Mouse (Mus musculus) kidney, adult 2 months (tissue): ENCODE data around the gene Cdc7. TPM values are rescaled to one million over a fixed set of nuclear protein-coding genes. Genes with fewer than 3 reads are reported as not detected.
A peak's percentile ranks its signal among the peaks of the same experiment; 100 is the strongest.

ENCODE experiments used
- DNase-seq: peaks from one replicate; pipeline ENCODE4 v3.0.0; 2021
- H3K27ac ChIP-seq: fragments of 200-500 bp; 2 replicates; pipeline ENCODE4 v1.5.1; 2012; ENCODE audit warnings: low read depth, low read length, control low read depth, inconsistent platforms; ENCODE audit not compliant: insufficient read depth
- H3K27me3 ChIP-seq: fragments of 200-500 bp; replicated peaks from 2 replicates; pipeline ENCODE4 v1.6.1; 2012; ENCODE audit warnings: mild to moderate bottlenecking, moderate library complexity, low read length, inconsistent platforms; ENCODE audit not compliant: control insufficient read depth, insufficient read depth
- H3K36me3 ChIP-seq: fragments of 200-500 bp; 2 replicates; pipeline ENCODE4 v1.6.1; 2012; ENCODE audit warnings: mild to moderate bottlenecking, moderate library complexity, low read length, inconsistent platforms; ENCODE audit not compliant: control insufficient read depth, insufficient read depth
- H3K4me1 ChIP-seq: fragments of 200-500 bp; 2 replicates; pipeline ENCODE4 v1.6.1; 2011; ENCODE audit warnings: low read length; ENCODE audit not compliant: control insufficient read depth, insufficient read depth
- H3K4me3 ChIP-seq: fragments of 200-500 bp; 2 replicates; pipeline ENCODE4 v1.5.1; 2011; ENCODE audit warnings: mild to moderate bottlenecking, low read depth, low read length, control low read depth; ENCODE audit not compliant: insufficient read depth
- CTCF ChIP-seq: fragments of 200-500 bp; conservative IDR thresholded peaks from 2 replicates; pipeline ENCODE4 v1.5.1; 2011; ENCODE audit warnings: low read depth, mild to moderate bottlenecking, control low read depth, low read length, moderate library complexity, mixed read lengths; ENCODE audit not compliant: insufficient read depth, insufficient read length
- POLR2A ChIP-seq: fragments of 200-500 bp; IDR thresholded peaks from one replicate; pipeline ENCODE4 v1.6.1; 2011; ENCODE audit warnings: low read depth, low read length, control low read depth
- WGBS: fragments of 180-500 bp; shearing (Covaris S2); methylation state at CpG from one replicate; pipeline ENCODE4 v1.1.7; 2018; 5-methylcytosine and 5-hydroxymethylcytosine counted together
- polyA plus RNA-seq: library from polyadenylated mRNA; depleted of rRNA; stranded (reverse); fragments of >200 nt; gene quantifications from 2 replicates; pipeline ENCODE4 v1.2.3, GENCODE M21; 2012

Cdc7 gene
- polyA plus RNA-seq, 1 experiment = 1.2 TPM

GRCm38 (mm10) chr5:106991300-106991929 is 27.3 kb downstream of the Cdc7 start:
- 70% methylated on average over 8 of the region's 8 CpGs for WGBS

DNA sequence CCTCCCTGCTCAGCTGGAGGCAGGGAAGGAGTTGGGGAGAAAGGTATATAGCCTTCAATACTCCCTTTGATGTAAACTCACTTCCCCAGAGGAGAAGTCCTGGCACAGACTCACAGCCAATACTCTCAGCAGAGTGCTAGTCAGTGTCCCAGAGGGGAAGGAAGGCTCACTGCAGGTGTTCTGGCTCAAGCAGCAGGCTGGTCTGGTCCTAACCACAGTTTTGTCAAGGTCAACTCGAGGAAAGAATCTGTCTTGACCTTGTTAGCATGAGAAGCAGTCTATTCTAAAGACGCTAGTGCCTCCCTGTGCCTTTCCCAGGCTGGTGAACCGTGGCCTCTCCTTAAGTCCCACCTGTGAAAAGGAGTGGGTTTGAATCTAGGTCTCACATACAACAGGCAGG is 30.6 kb downstream of the Cdc7 start:
- H3K4me3 ChIP-seq = no peak overlapping the region
- 56% methylated on average over 3 of the region's 3 CpGs for WGBS
- H3K27me3 ChIP-seq = no peaks in the 10 kb centered on the region
- no peak overlapping the region for H3K27ac ChIP-seq
- H3K4me1 ChIP-seq = peaks cover 3% of the 10 kb centered on the region; the same call in 1 of the 2 replicates
- TF ChIP-seq POLR2A = no peak
- TF ChIP-seq CTCF = no peak
- H3K36me3 ChIP-seq = no peaks in the 10 kb centered on the region
- DNase-seq = no peak

More at GRCm38 (mm10) chr5:106991300-106991929, 27.3 kb downstream of the Cdc7 start:
- H3K36me3 ChIP-seq = no peaks in the 10 kb centered on the region
- no peaks in the 10 kb centered on the region for H3K27me3 ChIP-seq
- peaks cover 3% of the 10 kb centered on the region; the same call in 1 of the 2 replicates for H3K4me1 ChIP-seq
- peak; percentile 18 for DNase-seq
- TF ChIP-seq CTCF = no peak
- TF ChIP-seq POLR2A = no peak
- no peak overlapping the region for H3K4me3 ChIP-seq
- H3K27ac ChIP-seq = no peak overlapping the region

DNA sequence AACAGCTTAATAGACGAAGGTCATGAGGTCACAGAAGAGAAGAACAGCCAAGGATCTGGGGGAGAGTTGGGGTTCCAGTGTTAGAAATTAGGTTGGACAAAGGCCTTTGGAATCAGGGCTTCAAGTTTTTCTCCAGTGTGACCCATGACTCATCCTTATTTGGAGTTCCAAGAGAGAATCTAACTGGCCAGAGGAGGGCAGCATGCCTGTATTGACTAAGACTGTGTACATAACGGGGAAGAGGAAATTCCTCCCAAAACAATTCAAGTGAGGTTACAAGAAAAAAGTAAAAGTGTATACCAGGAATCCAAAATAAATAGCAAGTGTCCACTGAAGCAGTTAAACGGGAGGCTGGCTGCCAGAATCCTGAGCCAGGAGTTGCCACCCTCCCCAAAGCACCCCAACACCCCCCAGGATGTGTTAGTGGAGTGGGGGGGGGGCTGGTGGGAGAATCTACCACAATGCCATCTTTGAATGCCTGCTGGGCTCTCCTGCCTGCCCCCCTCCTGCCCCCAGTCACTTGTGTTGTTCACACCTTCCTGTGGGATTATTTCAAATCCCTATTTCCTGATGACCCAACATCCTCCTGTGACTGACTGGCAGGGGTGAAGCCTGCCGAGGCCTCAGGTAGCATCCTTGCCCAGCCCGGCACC is 31.9 kb downstream of the Cdc7 start:
- Histone ChIP-seq H3K27ac (0 out of 2 replicates have a peak overlapping the region, but pooled peaks have one; percentile 47), H3K36me3 (no peaks in the 10 kb centered on the region), H3K27me3 (no peaks in the 10 kb centered on the region), H3K4me3 (no peak overlapping the region), H3K4me1 (peaks cover 3% of the 10 kb centered on the region; the same call in 1 of the 2 replicates)
- peak; percentile 81 for DNase-seq
- TF ChIP-seq POLR2A (no peak), CTCF (0 out of 2 replicates have a peak, but pooled peaks have one; percentile 12)
- WGBS = 40% methylated on average over 5 of the region's 5 CpGs

DNA sequence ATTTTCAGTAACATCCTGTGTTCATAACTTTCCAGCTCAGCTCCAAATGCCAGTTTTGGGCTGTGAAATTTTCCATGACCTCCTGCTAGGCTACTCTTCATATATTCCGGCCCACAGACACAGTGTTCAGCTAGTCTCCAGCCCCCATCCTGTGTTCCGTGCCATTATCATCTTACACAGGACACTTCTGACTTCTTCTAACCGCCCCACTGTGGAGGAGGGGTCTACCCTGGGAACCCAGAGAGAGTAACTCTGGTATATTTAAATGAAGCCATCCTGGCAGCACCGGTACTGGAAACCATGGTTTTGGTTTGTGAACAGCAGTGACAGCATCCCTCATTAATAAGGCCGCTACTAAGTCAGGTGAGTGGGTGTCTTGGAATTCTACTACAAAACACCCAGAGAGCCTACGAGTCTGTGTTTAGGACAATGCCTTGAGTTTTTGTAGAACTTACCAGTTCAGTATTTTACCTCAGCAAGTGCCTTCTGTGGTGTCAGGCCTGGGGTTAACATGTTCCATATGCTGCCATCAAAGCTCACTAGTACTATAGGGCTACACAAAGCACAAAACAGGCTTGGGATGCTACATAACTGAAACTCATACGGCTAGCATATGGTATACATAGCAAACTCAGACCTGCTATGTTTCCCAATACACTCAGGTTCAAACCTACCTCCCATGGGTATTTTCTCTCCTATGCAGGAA is 32.6 kb downstream of the Cdc7 start:
- Histone ChIP-seq H3K4me1 (peaks cover 3% of the 10 kb centered on the region; the same call in 1 of the 2 replicates), H3K4me3 (no peak overlapping the region), H3K27ac (no peak overlapping the region), H3K36me3 (no peaks in the 10 kb centered on the region), H3K27me3 (no peaks in the 10 kb centered on the region)
- 74% methylated on average over 7 of the region's 7 CpGs for WGBS
- no peak for DNase-seq
- TF ChIP-seq POLR2A (no peak), CTCF (no peak)

DNA sequence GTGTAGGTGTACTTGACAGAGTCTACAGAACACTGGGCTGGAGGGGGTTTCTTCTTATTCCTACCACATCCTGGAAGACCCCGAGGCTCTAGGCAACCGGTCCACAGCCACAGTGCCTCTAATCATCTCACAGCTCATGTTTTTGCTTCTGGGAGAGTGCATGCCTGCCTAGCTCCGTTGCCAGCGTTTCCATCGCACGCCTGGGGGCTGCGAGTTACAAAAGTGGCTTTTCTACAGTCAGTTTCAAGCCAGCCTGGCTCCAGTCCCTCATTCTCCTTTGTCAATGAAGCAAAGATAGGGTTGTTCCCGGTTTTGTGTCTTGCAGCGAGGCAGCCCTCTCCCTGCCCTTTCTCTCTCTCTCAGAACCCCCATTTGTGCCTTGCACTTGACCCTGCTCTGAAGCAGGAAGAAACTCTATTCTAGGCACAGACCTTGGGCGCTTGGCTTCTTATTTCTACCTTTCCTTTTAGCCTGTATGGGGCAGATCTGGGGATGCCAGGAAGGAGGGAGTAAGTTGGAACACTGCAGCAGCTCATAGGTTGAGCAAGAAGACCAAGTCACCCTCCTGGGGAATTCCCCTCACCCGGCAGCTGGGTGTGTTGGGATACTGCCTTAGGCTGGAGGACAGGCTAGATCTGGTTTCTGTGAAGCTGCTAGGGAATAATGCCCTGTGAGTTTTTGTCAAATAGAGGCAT is 37.4 kb downstream of the Cdc7 start:
- TF ChIP-seq CTCF (no peak), POLR2A (no peak)
- 66% methylated on average over 11 of the region's 11 CpGs for WGBS
- no peak overlapping the region for H3K27ac ChIP-seq
- DNase-seq = no peak
- H3K36me3 ChIP-seq = no peaks in the 10 kb centered on the region
- H3K4me1 ChIP-seq = no peaks in the 10 kb centered on the region
- no peak overlapping the region for H3K4me3 ChIP-seq
- no peaks in the 10 kb centered on the region for H3K27me3 ChIP-seq

- H3K36me3 ChIP-seq = no peaks in the 10 kb centered on the region
- no peak overlapping the region for H3K4me3 ChIP-seq
- no peak overlapping the region for H3K27ac ChIP-seq
- no peaks in the 10 kb centered on the region for H3K27me3 ChIP-seq
- H3K4me1 ChIP-seq = no peaks in the 10 kb centered on the region
- no peak for TF ChIP-seq CTCF
- TF ChIP-seq POLR2A = no peak
- WGBS = 50% methylated on average over 5 of the region's 5 CpGs
- DNase-seq = no peak
Measured at GRCm38 (mm10) chr5:107002091-107002416, 37.9 kb downstream of the Cdc7 start.
